In genomic region chr11:100394353-100395074, GRCm38 (mm10) we compare ENCODE assay signal across 8 mouse cellular contexts. TPM values are rescaled to one million over a fixed set of nuclear protein-coding genes. Genes with fewer than 3 reads are reported as not detected.
DNase-seq lines count a peak whose midpoint lies in the region; ATAC-seq and TF ChIP-seq lines count a peak whose summit lies in the region.

No protein-coding gene starts in this region.

- H3K9me3 ChIP-seq in intestine, embryonic 14.5 days (ENCODE audit: control insufficient read depth, low read length): no peaks in the 10 kb centered on the region
- no peaks in the 10 kb centered on the region for H3K9me3 ChIP-seq in liver, embryonic 14.5 days (ENCODE audit: control insufficient read depth, low read length)

- TF ChIP-seq EP300 in liver, embryonic 14.5 days (IDR thresholded peaks at IDR 0.05; ENCODE audit: low read depth): no peak

- H3K4me1 ChIP-seq in kidney, adult 2 months (ENCODE audit: control insufficient read depth, insufficient read depth, low read length): peaks cover 51% of the 10 kb centered on the region
- H3K4me1 ChIP-seq in intestine, embryonic 14.5 days (replicated peaks; ENCODE audit: control insufficient read depth, insufficient read depth, low read length): peaks cover 50% of the 10 kb centered on the region
- H3K4me1 ChIP-seq in liver, embryonic 14.5 days (replicated peaks; ENCODE audit: control insufficient read depth in 2 of 2, insufficient read depth in 2 of 2, low read length in 1 of 2): peaks cover 0 to 23% of the 10 kb centered on the region in 2 experiments; a peak in 2 of 4 replicates

- no peak for ATAC-seq in intestine, embryonic 14.5 days (replicated peaks; ENCODE audit: low FRiP score, low TSS enrichment, low read depth)
- ATAC-seq in liver, embryonic 14.5 days (ENCODE audit: insufficient read depth): no peak

- H3K36me3 ChIP-seq in kidney, adult 2 months (ENCODE audit: control insufficient read depth, insufficient read depth, low read length): no peaks in the 10 kb centered on the region
- no peaks in the 10 kb centered on the region for H3K36me3 ChIP-seq in intestine, embryonic 14.5 days (ENCODE audit: control insufficient read depth, insufficient read depth, low read length)
- H3K36me3 ChIP-seq in liver, embryonic 14.5 days (replicated peaks; ENCODE audit: control insufficient read depth, insufficient read depth, low read depth): no peaks in the 10 kb centered on the region

- peak; percentile 70 for DNase-seq in cerebellum, adult 9-10 months
- DNase-seq in cerebellum, postnatal 14 days: no peak
- DNase-seq in kidney, adult 2 months: peak; percentile 73
- DNase-seq in kidney, postnatal 10 days: no peak
- no peak for DNase-seq in intestine, embryonic 14.5 days (ENCODE audit: low spot score)
- no peak for DNase-seq in liver, embryonic 14.5 days (ENCODE audit: low read depth in 3 of 3, low spot score in 3 of 3)
- DNase-seq in Muller cell, postnatal 12 days (ENCODE audit: inconsistent ontology term): no peak
- DNase-seq in MN1 (ENCODE audit: low spot score): no peak

- H3K4me2 ChIP-seq in intestine, embryonic 14.5 days (ENCODE audit: low read length): peak overlapping the region; percentile 81
- peak overlapping the region; percentile 64; the same call in 1 of the 2 replicates for H3K4me2 ChIP-seq in liver, embryonic 14.5 days (ENCODE audit: low read depth)

- H3K27me3 ChIP-seq in kidney, adult 2 months (replicated peaks; ENCODE audit: control insufficient read depth, insufficient read depth, low read length): no peaks in the 10 kb centered on the region
- H3K27me3 ChIP-seq in intestine, embryonic 14.5 days (replicated peaks; ENCODE audit: control insufficient read depth, insufficient read depth, low read length): no peaks in the 10 kb centered on the region
- peaks cover 17% of the 10 kb centered on the region for H3K27me3 ChIP-seq in liver, embryonic 14.5 days (ENCODE audit: control insufficient read depth, insufficient read depth, low read length)

- H3K4me3 ChIP-seq in kidney, adult 2 months (ENCODE audit: insufficient read depth, low read depth, low read length): peak overlapping the region; percentile 86
- H3K4me3 ChIP-seq in intestine, embryonic 14.5 days (ENCODE audit: low read depth, low read length): no peak overlapping the region
- no peak overlapping the region for H3K4me3 ChIP-seq in liver, embryonic 14.5 days (ENCODE audit: insufficient read depth in 1 of 2, low read depth in 2 of 2, low read length in 2 of 2)

- peak overlapping the region; percentile 95 for H3K27ac ChIP-seq in kidney, adult 2 months (ENCODE audit: insufficient read depth, low read depth, low read length)
- peak overlapping the region; percentile 51; the same call in 1 of the 2 replicates for H3K27ac ChIP-seq in intestine, embryonic 14.5 days (ENCODE audit: low read depth)
- H3K27ac ChIP-seq in liver, embryonic 14.5 days: no peak overlapping the region

- TF ChIP-seq CTCF in kidney, adult 2 months (conservative IDR thresholded peaks at IDR 0.05; ENCODE audit: insufficient read depth, insufficient read length, low read depth, low read length): no peak
- TF ChIP-seq CTCF in liver, embryonic 14.5 days (IDR thresholded peaks at IDR 0.05; ENCODE audit: low read depth): no peak

- H3K9ac ChIP-seq in intestine, embryonic 14.5 days (ENCODE audit: low read length): no peak overlapping the region
- no peak overlapping the region for H3K9ac ChIP-seq in liver, embryonic 14.5 days (replicated peaks)

- 25% methylated on average over 5 of the region's 5 CpGs for whole genome bisulfite sequencing in kidney, adult 2 months
- WGBS in intestine, embryonic 14.5 days: 48% methylated on average over 5 of the region's 5 CpGs
- 34% methylated on average over 5 of the region's 5 CpGs for WGBS in liver, embryonic 14.5 days (ENCODE audit: insufficient replicate concordance)

- TF ChIP-seq POLR2A in kidney, adult 2 months (IDR thresholded peaks at IDR 0.05; ENCODE audit: low read depth, low read length): no peak

RNA-seq across cellular contexts. Expression of gene Jup, which starts 3.0 kb away (rescaled TPM):
- 220 and 229 TPM in 2 replicates for polyA plus RNA-seq in kidney, adult 2 months (2012; rRNA removed)
- polyA plus RNA-seq in intestine, embryonic 14.5 days (2014; fragmentation: Nextera tagmentation; extraction: Ambion mirVana): 93.4 and 106 TPM in 2 replicates
- 8.5 and 10.5 TPM in 2 replicates for polyA plus RNA-seq in liver, embryonic 14.5 days (2012; rRNA removed)
- polyA plus RNA-seq in liver, embryonic 14.5 days (2014; fragmentation: Nextera tagmentation; extraction: Ambion mirVana): 8.6 and 9.6 TPM in 2 replicates

RNA-seq across cellular contexts. Expression of gene P3h4, which starts 20.1 kb away (rescaled TPM):
- 11.9 and 13.9 TPM in 2 replicates for polyA plus RNA-seq in kidney, adult 2 months (2012; rRNA removed)
- 54.8 and 55.3 TPM in 2 replicates for polyA plus RNA-seq in intestine, embryonic 14.5 days (2014; fragmentation: Nextera tagmentation; extraction: Ambion mirVana)
- 2.5 and 2.8 TPM in 2 replicates for polyA plus RNA-seq in liver, embryonic 14.5 days (2012; rRNA removed)
- 2.8 and 3.9 TPM in 2 replicates for polyA plus RNA-seq in liver, embryonic 14.5 days (2014; fragmentation: Nextera tagmentation; extraction: Ambion mirVana)

RNA-seq across cellular contexts. Expression of gene Fkbp10, which starts 21.0 kb away (rescaled TPM):
- polyA plus RNA-seq in kidney, adult 2 months (2012; rRNA removed): 12.5 and 15.9 TPM in 2 replicates
- polyA plus RNA-seq in intestine, embryonic 14.5 days (2014; fragmentation: Nextera tagmentation; extraction: Ambion mirVana): 86.2 and 89.7 TPM in 2 replicates
- polyA plus RNA-seq in liver, embryonic 14.5 days (2012; rRNA removed): 4.4 and 5.3 TPM in 2 replicates
- polyA plus RNA-seq in liver, embryonic 14.5 days (2014; fragmentation: Nextera tagmentation; extraction: Ambion mirVana): 5.0 and 6.3 TPM in 2 replicates

RNA-seq across cellular contexts. Expression of gene Hap1, which starts 38.6 kb away (rescaled TPM):
- 3.0 and 3.6 TPM in 2 replicates for polyA plus RNA-seq in kidney, adult 2 months (2012; rRNA removed)
- 10.2 and 11.1 TPM in 2 replicates for polyA plus RNA-seq in intestine, embryonic 14.5 days (2014; fragmentation: Nextera tagmentation; extraction: Ambion mirVana)
- 0.23 and 0.51 TPM in 2 replicates for polyA plus RNA-seq in liver, embryonic 14.5 days (2012; rRNA removed)
- polyA plus RNA-seq in liver, embryonic 14.5 days (2014; fragmentation: Nextera tagmentation; extraction: Ambion mirVana): 0.06 and 0.38 TPM in 2 replicates

RNA-seq across cellular contexts. Expression of gene Nt5c3b, which starts 47.1 kb away (rescaled TPM):
- polyA plus RNA-seq in kidney, adult 2 months (2012; rRNA removed): 29.3 and 32.0 TPM in 2 replicates
- polyA plus RNA-seq in intestine, embryonic 14.5 days (2014; fragmentation: Nextera tagmentation; extraction: Ambion mirVana): 117 and 126 TPM in 2 replicates
- polyA plus RNA-seq in liver, embryonic 14.5 days (2012; rRNA removed): 10.2 and 13.0 TPM in 2 replicates
- polyA plus RNA-seq in liver, embryonic 14.5 days (2014; fragmentation: Nextera tagmentation; extraction: Ambion mirVana): 15.5 and 16.3 TPM in 2 replicates

Comparison
In these comparisons a context has a peak if more than half of its experiments do, and no peak if none do; other contexts are left out.
1. DNase-seq: peak in cerebellum, adult 9-10 months (single experiment) and kidney, adult 2 months (single experiment); none in cerebellum, postnatal 14 days (0 of 2), kidney, postnatal 10 days (single experiment), intestine, embryonic 14.5 days (single experiment), liver, embryonic 14.5 days (0 of 3), Muller cell, postnatal 12 days (single experiment) and MN1 (single experiment).